Mouse (Mus musculus): ENCODE measurements around the gene Cdk1. TPM values are rescaled to one million over a fixed set of nuclear protein-coding genes. Genes with fewer than 3 reads are reported as not detected.

Gene Cdk1
- polyA plus RNA-seq, 1 experiment from 2014 or later: 181 TPM

DNA sequence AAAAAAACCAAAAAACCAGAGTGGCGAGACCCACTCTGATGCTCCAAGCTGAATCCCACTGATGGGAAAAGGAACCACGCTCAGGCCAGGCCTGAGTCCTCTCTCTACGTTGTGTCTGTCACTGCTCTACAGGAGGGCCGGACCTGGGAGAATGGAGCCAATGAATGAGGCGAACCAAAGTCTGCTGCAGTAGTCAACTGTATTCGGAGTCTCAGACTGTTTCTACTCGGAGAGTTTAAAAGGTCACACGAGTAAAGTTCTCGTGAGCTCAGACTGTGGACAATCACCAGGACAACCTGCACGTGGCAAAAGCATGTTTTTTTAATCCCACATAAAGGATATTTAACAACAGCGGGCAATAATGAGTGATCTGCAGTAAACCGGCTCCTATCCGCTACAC lies 28.8 kb downstream of the Cdk1 start:
- Histone ChIP-seq H3K9ac (replicated peaks) (no peak overlapping the region), H3K4me3 (replicated peaks) (no peak overlapping the region), H3K9me3 (no peaks in the 10 kb centered on the region), H3K4me1 (replicated peaks) (peaks cover 9% of the 10 kb centered on the region), H3K27ac (no peak overlapping the region), H3K4me2 (replicated peaks) (no peak overlapping the region), H3K36me3 (no peaks in the 10 kb centered on the region), H3K27me3 (no peaks in the 10 kb centered on the region)
- ATAC-seq: no peak
- WGBS: 84% methylated on average over 13 of the region's 13 CpGs

- Histone ChIP-seq H3K4me1 (replicated peaks) (no peaks in the 10 kb centered on the region), H3K4me3 (replicated peaks) (no peak overlapping the region), H3K27ac (no peak overlapping the region), H3K36me3 (no peaks in the 10 kb centered on the region), H3K4me2 (replicated peaks) (no peak overlapping the region), H3K9ac (replicated peaks) (no peak overlapping the region), H3K9me3 (no peaks in the 10 kb centered on the region), H3K27me3 (no peaks in the 10 kb centered on the region)
- 54% methylated on average over 15 of the region's 15 CpGs for WGBS
- ATAC-seq: 0 out of 2 replicates have a peak, but pooled peaks have one; percentile 30
These were observed 31.2 kb downstream of the Cdk1 start for GRCm38 (mm10) chr10:69321519-69322035.

- ATAC-seq: peak; percentile 84; the same call in 1 of the 2 replicates
- 46% methylated on average over 21 of the region's 21 CpGs for WGBS
These were observed 31.8 kb downstream of the Cdk1 start for GRCm38 (mm10) chr10:69320667-69321518.

DNA sequence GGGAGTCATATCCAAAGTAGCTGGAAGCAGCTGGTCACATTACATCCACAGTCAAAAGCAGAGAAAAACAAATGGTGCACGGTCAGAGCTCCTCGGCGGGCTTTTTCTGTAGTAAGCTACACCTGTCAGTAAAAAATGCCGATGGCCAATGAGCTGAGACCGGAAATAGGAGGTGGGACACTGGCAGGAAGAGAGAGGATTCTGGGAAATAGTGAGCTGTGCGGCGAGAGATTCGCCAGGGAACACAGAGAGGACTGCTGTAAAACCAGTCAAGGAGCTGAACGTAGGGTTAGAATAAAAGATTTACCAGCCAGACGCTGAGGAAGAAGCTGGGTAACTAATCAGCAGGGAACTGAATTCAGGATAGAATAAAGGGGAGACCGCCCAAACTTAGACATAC lies 34.2 kb downstream of the Cdk1 start:
- Histone ChIP-seq H3K4me2 (replicated peaks) (no peak overlapping the region), H3K36me3 (no peaks in the 10 kb centered on the region), H3K9me3 (no peaks in the 10 kb centered on the region), H3K9ac (replicated peaks) (no peak overlapping the region), H3K4me3 (replicated peaks) (no peak overlapping the region), H3K27ac (no peak overlapping the region), H3K27me3 (no peaks in the 10 kb centered on the region), H3K4me1 (replicated peaks) (no peaks in the 10 kb centered on the region)
- WGBS: 87% methylated on average over 11 of the region's 11 CpGs
- no peak for ATAC-seq

More at GRCm38 (mm10) chr10:69320667-69321518, 31.8 kb downstream of the Cdk1 start:
- no peak overlapping the region for H3K4me3 ChIP-seq (replicated peaks)
- no peaks in the 10 kb centered on the region for H3K27me3 ChIP-seq
- no peak overlapping the region for H3K4me2 ChIP-seq (replicated peaks)
- no peak overlapping the region for H3K27ac ChIP-seq
- no peak overlapping the region for H3K9ac ChIP-seq (replicated peaks)
- H3K36me3 ChIP-seq: no peaks in the 10 kb centered on the region
- H3K4me1 ChIP-seq (replicated peaks): no peaks in the 10 kb centered on the region
- H3K9me3 ChIP-seq: no peaks in the 10 kb centered on the region

DNA sequence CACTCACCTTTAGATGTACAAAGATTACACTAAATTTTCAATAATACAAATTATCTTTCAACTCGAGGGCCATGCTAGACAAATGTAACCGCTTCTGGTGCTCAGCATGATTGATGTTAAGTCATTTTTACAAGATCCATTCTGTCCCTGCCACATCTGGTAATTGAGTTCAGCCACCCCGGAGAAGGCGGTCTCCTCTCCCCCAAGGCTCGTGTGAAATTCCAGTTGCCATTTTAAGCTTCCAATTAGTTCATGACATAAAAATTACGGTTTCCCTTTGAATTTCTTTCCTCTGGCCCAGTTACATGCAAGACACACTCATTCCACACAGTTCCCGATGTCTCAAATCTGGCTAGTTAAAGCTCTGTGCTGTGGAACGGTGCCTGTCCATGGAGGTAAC lies 38.8 kb downstream of the Cdk1 start:
- WGBS: 80% methylated on average over 8 of the region's 8 CpGs
- no peak overlapping the region for H3K4me3 ChIP-seq (replicated peaks)
- H3K4me1 ChIP-seq (replicated peaks): no peaks in the 10 kb centered on the region
- no peak overlapping the region for H3K9ac ChIP-seq (replicated peaks)
- no peak overlapping the region for H3K27ac ChIP-seq
- H3K27me3 ChIP-seq: no peaks in the 10 kb centered on the region
- no peak for ATAC-seq
- no peak overlapping the region for H3K4me2 ChIP-seq (replicated peaks)
- no peaks in the 10 kb centered on the region for H3K36me3 ChIP-seq
- H3K9me3 ChIP-seq: no peaks in the 10 kb centered on the region

DNA sequence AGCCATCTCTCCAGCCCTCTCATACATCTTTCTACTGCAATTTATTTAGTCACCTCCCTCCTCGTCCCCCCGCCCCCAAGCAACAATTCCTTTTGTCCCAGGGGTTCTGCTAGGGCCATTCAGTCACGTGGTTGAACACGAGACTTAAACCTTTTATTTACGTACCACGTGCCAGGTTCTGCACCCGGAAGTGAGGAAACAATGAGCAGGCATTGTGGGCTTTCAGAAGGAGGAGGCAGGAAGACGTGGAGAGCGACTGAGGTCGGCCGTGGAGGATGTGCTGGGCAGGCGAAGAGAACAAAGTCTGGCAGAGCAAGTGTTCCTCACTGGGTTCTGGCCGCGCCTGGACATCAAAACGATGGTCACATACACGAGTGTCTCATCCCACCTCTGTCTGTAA lies 40.9 kb downstream of the Cdk1 start:
- no peaks in the 10 kb centered on the region for H3K36me3 ChIP-seq
- H3K9me3 ChIP-seq: no peaks in the 10 kb centered on the region
- 68% methylated on average over 16 of the region's 16 CpGs for WGBS
- no peak overlapping the region for H3K4me3 ChIP-seq (replicated peaks)
- no peak overlapping the region for H3K9ac ChIP-seq (replicated peaks)
- H3K27me3 ChIP-seq: no peaks in the 10 kb centered on the region
- H3K27ac ChIP-seq: no peak overlapping the region
- ATAC-seq: no peak
- H3K4me2 ChIP-seq (replicated peaks): no peak overlapping the region
- no peaks in the 10 kb centered on the region for H3K4me1 ChIP-seq (replicated peaks)

- Histone ChIP-seq H3K4me1 (replicated peaks) (no peaks in the 10 kb centered on the region), H3K27me3 (no peaks in the 10 kb centered on the region), H3K9ac (replicated peaks) (no peak overlapping the region), H3K4me3 (replicated peaks) (no peak overlapping the region), H3K4me2 (replicated peaks) (no peak overlapping the region), H3K9me3 (no peaks in the 10 kb centered on the region), H3K36me3 (no peaks in the 10 kb centered on the region), H3K27ac (no peak overlapping the region)
- WGBS: 83% methylated on average over 5 of the region's 5 CpGs
- no peak for ATAC-seq
These were observed 43.6 kb downstream of the Cdk1 start for GRCm38 (mm10) chr10:69309109-69309508.

- Histone ChIP-seq H3K27ac (no peak overlapping the region), H3K4me3 (replicated peaks) (no peak overlapping the region), H3K27me3 (no peaks in the 10 kb centered on the region), H3K9me3 (no peaks in the 10 kb centered on the region), H3K9ac (replicated peaks) (no peak overlapping the region), H3K4me1 (replicated peaks) (no peaks in the 10 kb centered on the region), H3K4me2 (replicated peaks) (no peak overlapping the region), H3K36me3 (no peaks in the 10 kb centered on the region)
- WGBS: 43% methylated on average over 5 of the region's 5 CpGs
- ATAC-seq: peak; percentile 40; the same call in 1 of the 2 replicates
These were observed 45.7 kb downstream of the Cdk1 start for GRCm38 (mm10) chr10:69307067-69307466.

GRCm38 (mm10) chr10:69306205-69306604 lies 46.5 kb downstream of the Cdk1 start:
- H3K9me3 ChIP-seq: no peaks in the 10 kb centered on the region
- WGBS: 73% methylated on average over 14 of the region's 14 CpGs
- no peak overlapping the region for H3K9ac ChIP-seq (replicated peaks)
- no peaks in the 10 kb centered on the region for H3K4me1 ChIP-seq (replicated peaks)
- H3K4me3 ChIP-seq (replicated peaks): no peak overlapping the region
- no peak overlapping the region for H3K4me2 ChIP-seq (replicated peaks)
- no peaks in the 10 kb centered on the region for H3K36me3 ChIP-seq
- no peak for ATAC-seq
- no peak overlapping the region for H3K27ac ChIP-seq
- no peaks in the 10 kb centered on the region for H3K27me3 ChIP-seq

- no peak overlapping the region for H3K27ac ChIP-seq
- no peak overlapping the region for H3K4me2 ChIP-seq (replicated peaks)
- WGBS: 80% methylated on average over 7 of the region's 7 CpGs
- no peaks in the 10 kb centered on the region for H3K27me3 ChIP-seq
- H3K9ac ChIP-seq (replicated peaks): no peak overlapping the region
- H3K36me3 ChIP-seq: no peaks in the 10 kb centered on the region
- H3K4me3 ChIP-seq (replicated peaks): no peak overlapping the region
- no peaks in the 10 kb centered on the region for H3K4me1 ChIP-seq (replicated peaks)
- no peak for ATAC-seq
- H3K9me3 ChIP-seq: no peaks in the 10 kb centered on the region
These were observed 47.1 kb downstream of the Cdk1 start for GRCm38 (mm10) chr10:69305600-69305999.

- Histone ChIP-seq H3K27me3 (no peaks in the 10 kb centered on the region), H3K36me3 (no peaks in the 10 kb centered on the region), H3K27ac (no peak overlapping the region), H3K9me3 (no peaks in the 10 kb centered on the region), H3K4me1 (replicated peaks) (no peaks in the 10 kb centered on the region), H3K4me3 (replicated peaks) (no peak overlapping the region), H3K9ac (replicated peaks) (no peak overlapping the region), H3K4me2 (replicated peaks) (no peak overlapping the region)
- WGBS: 80% methylated on average over 3 of the region's 3 CpGs
- no peak for ATAC-seq
These were observed 47.9 kb downstream of the Cdk1 start for GRCm38 (mm10) chr10:69304819-69305218.

DNA sequence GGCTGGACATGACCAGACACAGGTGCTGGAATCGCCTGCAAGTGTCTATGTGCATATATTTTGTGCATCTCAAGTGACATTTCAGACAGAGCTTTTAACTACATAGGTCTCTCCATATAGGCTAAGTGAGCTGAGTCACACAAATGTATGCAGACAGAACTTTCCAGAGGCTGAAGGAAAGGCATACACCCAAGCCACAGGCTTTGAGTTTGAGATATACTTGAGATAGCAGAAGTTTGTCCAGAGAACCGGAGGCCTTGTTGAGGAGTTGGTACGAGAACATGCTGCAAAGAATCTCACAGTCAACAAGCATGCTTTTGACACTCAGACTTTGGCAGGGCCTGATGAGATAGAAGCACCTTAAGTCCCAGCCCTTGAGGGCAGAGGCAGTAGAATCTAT lies 50.1 kb downstream of the Cdk1 start:
- no peaks in the 10 kb centered on the region; the same call in 1 of the 2 replicates for H3K9me3 ChIP-seq
- H3K4me2 ChIP-seq (replicated peaks): no peak overlapping the region
- H3K4me3 ChIP-seq (replicated peaks): no peak overlapping the region
- no peak overlapping the region for H3K9ac ChIP-seq (replicated peaks)
- no peaks in the 10 kb centered on the region for H3K36me3 ChIP-seq
- no peak overlapping the region for H3K27ac ChIP-seq
- ATAC-seq: no peak
- WGBS: 90% methylated on average over 3 of the region's 3 CpGs
- H3K4me1 ChIP-seq (replicated peaks): no peaks in the 10 kb centered on the region
- H3K27me3 ChIP-seq: no peaks in the 10 kb centered on the region

Data from midbrain, embryonic 13.5 days (tissue).